Mouse (Mus musculus) heart, adult 2 months (tissue): ENCODE results near the gene Pakap.

Experiments used
- CTCF ChIP-seq: fragments of 200-600 bp; IDR thresholded peaks from 2 replicates; pipeline ENCODE4 v1.8.1; 2022; ENCODE audit warnings: antibody characterized with exemption, mild to moderate bottlenecking, moderate library complexity
- EP300 ChIP-seq: fragments of 200-500 bp; IDR thresholded peaks from 2 replicates; pipeline ENCODE4 v1.6.1; 2011; ENCODE audit warnings: low read depth, low read length, control low read depth; ENCODE audit not compliant: insufficient read depth
- POLR2A ChIP-seq: fragments of 200-500 bp; IDR thresholded peaks from 2 replicates; pipeline ENCODE4 v1.6.1; 2011; ENCODE audit warnings: mild to moderate bottlenecking, low read depth, low read length, control low read depth; ENCODE audit not compliant: insufficient read depth

GRCm38 (mm10) chr4:57915216-57915965 is 347.4 kb downstream of the Pakap start:
- TF ChIP-seq CTCF (no peak), POLR2A (no peak), EP300 (no peak)
